Mouse (Mus musculus): ENCODE data around the gene Hbs1l. TPM values are rescaled to one million over a fixed set of nuclear protein-coding genes. Genes with fewer than 3 reads are reported as not detected.

Gene Hbs1l
- polyA plus RNA-seq, 1 experiment from 2014 or later: 117 TPM

DNA sequence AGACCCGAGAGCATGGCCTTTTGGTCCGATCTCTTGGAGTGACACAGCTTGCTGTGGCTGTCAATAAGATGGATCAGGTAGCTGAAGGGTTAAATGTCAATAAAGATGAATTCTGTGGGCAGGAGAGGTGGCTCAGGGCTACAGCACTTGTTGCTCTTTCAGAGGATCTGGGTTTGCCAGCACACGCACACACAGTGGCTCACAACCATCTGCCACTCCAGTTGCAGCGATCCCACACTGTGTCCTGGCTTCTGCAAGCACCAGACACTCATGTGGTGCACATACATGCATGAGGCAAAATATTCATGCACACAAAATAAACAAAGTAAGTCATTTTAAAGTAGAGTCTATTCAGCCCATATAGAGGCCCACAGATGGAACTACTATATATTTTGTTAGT is 51.6 kb downstream of the Hbs1l start:
- Histone ChIP-seq H3K9me3 (no peaks in the 10 kb centered on the region), H3K4me1 (replicated peaks) (no peaks in the 10 kb centered on the region), H3K9ac (replicated peaks) (no peak overlapping the region), H3K4me3 (replicated peaks) (no peak overlapping the region), H3K36me3 (peaks cover 63% of the 10 kb centered on the region), H3K27me3 (no peaks in the 10 kb centered on the region), H3K27ac (no peak overlapping the region), H3K4me2 (no peak overlapping the region)
- no peak for ATAC-seq (ENCODE audit: insufficient number of reproducible peaks, insufficient read depth, low FRiP score, low TSS enrichment, low read depth)
- 85% methylated on average over 4 of the region's 4 CpGs for WGBS

DNA sequence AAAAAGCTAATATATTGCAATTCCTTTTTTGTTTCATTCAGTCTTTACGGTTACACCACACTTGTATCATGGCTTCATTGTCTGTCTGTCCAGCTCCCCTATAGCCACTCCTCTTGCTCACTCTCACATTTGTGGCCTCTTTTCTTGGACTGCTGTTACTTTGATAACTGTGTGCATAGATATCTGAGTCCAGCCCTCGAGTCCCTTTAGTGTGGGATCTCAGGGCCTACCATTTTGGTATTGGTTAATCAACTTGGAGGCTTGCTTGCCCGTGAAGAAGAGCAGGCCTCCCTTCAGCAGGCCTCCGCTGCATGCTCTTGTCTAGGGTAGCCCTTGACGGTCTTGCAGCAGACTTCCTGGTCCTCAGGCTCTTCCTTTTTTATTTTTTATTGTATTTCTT is 53.7 kb downstream of the Hbs1l start:
- Histone ChIP-seq H3K27ac (no peak overlapping the region), H3K9me3 (no peaks in the 10 kb centered on the region), H3K4me2 (no peak overlapping the region), H3K27me3 (no peaks in the 10 kb centered on the region), H3K9ac (replicated peaks) (no peak overlapping the region), H3K4me1 (replicated peaks) (no peaks in the 10 kb centered on the region), H3K4me3 (replicated peaks) (no peak overlapping the region), H3K36me3 (peaks cover 72% of the 10 kb centered on the region)
- WGBS: 92% methylated on average over 5 of the region's 5 CpGs
- ATAC-seq (ENCODE audit: insufficient number of reproducible peaks, insufficient read depth, low FRiP score, low TSS enrichment, low read depth): no peak

DNA sequence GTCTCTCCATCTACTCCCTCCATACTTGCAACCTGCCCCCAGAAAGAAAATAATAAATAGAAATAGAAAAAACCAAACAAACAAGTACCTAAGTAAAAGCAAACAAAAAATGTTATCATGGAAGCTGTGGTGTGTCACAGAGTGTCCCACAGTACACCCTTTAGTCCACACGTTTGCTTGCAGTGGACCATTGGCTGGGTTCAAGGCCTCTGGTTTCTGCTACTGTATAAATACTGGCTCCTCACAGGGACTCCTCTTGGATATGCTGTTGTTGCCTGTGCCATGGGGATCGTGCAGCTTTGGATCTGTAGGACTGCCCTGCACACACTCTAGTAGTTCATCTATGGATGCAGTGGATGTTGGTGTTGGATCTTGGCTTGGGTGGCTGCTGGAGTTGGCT is 54.2 kb downstream of the Hbs1l start:
- Histone ChIP-seq H3K27ac (no peak overlapping the region), H3K9me3 (no peaks in the 10 kb centered on the region), H3K4me2 (no peak overlapping the region), H3K36me3 (peaks cover 75% of the 10 kb centered on the region), H3K27me3 (no peaks in the 10 kb centered on the region), H3K4me3 (replicated peaks) (no peak overlapping the region), H3K4me1 (replicated peaks) (no peaks in the 10 kb centered on the region), H3K9ac (replicated peaks) (no peak overlapping the region)
- 94% methylated on average over 2 of the region's 2 CpGs for WGBS
- no peak; the same call in 1 of the 2 replicates for ATAC-seq (ENCODE audit: insufficient number of reproducible peaks, insufficient read depth, low FRiP score, low TSS enrichment, low read depth)

DNA sequence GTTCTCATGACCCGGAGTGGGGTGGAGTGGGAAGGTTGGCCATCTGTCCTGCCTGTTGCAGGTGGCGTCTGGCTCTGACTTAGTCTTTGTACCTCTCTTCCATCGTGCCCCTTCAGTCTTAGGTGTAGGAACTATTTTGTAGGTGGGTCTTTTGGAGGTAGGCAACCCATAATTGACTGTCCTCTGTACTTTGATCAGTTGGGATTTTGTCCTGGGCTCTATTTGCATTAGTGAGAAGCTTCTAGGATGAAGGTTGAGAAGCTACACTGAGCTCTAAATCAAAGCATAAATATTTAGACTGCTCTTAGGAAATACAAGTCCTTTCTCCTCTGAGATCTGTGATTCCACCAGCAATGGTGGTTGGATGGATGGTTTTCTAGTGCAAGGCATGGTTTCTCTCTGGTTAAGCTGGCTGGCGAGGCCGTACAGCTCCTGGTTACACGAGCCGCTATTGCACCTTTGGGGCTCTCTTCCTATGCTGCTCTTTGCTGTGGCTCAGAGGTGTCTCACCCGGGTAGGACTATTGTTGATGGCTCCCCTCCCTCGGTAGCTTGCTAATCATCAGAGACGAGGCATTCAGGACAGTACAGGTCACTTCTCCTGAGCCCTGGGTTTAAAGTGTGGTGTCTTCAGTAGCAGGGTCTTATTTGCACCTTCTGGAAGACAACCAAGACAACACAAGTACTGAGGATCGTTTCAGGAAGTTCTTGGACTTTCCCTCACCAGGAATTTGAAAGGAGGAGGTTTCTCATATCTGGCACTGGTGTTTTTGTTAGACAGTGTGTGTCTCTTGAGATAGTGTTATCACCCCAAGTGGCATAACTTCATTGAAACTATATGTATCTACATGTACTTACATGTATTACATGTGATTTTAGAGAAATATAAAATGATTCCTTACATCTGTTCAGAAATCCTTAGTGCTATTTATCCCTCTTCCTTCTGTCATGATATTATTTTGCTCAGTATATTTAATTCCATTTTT is 55.0 kb downstream of the Hbs1l start:
- no peaks in the 10 kb centered on the region for H3K9me3 ChIP-seq

DNA sequence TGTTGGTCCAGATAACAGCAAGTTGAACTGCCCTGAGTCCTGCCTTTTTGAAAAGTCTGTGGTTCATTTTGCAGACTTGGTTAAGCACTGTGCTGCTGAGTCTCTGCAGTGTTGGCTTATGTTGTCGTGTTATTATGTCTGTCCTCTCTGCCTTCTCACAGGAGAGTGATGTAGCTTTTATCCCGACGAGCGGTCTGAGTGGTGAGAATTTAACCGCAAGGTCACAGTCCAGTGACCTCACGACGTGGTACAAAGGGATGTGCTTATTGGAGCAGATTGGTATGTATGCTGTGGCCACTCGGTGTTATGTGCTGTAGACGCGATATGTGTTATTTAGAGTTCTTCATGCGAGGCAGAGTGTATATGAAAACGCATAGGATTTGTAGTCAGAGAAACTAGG is 56.0 kb downstream of the Hbs1l start:
- Histone ChIP-seq H3K9me3 (no peaks in the 10 kb centered on the region), H3K27ac (no peak overlapping the region), H3K4me2 (no peak overlapping the region), H3K36me3 (peaks cover 76% of the 10 kb centered on the region), H3K4me1 (replicated peaks) (no peaks in the 10 kb centered on the region), H3K27me3 (no peaks in the 10 kb centered on the region), H3K9ac (replicated peaks) (no peak overlapping the region), H3K4me3 (replicated peaks) (no peak overlapping the region)
- 91% methylated on average over 12 of the region's 12 CpGs for WGBS
- ATAC-seq (ENCODE audit: insufficient number of reproducible peaks, insufficient read depth, low FRiP score, low TSS enrichment, low read depth): no peak

More for the DNA sequence above, 55.0 kb downstream of the Hbs1l start:
- Histone ChIP-seq H3K4me3 (replicated peaks) (no peak overlapping the region), H3K27ac (no peak overlapping the region), H3K27me3 (no peaks in the 10 kb centered on the region), H3K4me2 (no peak overlapping the region), H3K36me3 (peaks cover 74% of the 10 kb centered on the region), H3K4me1 (replicated peaks) (no peaks in the 10 kb centered on the region), H3K9ac (replicated peaks) (no peak overlapping the region)
- 93% methylated on average over 11 of the region's 11 CpGs for WGBS
- no peak for ATAC-seq (ENCODE audit: insufficient number of reproducible peaks, insufficient read depth, low FRiP score, low TSS enrichment, low read depth)

DNA sequence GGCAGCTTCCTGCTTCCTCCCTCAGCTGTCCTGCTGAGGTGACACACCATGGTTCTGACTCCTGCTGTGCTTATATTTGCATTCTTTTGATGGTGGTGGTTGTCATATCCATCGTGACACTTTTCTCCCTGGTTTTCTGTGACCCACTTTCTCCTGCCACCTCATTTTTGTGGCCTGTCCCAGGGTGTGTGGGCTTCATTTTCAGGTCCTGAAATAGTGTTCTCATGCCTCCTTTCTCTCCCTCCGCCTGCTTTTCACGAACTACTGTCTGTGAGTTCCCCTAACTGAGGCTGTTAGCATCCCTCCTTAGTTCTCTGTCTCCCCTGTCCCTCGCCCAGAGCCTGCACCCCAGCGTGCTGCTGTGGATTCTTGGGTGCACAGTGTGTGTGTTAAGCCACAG is 58.1 kb downstream of the Hbs1l start:
- 63% methylated on average over 5 of the region's 5 CpGs for WGBS
- peaks cover 76% of the 10 kb centered on the region for H3K36me3 ChIP-seq
- ATAC-seq (ENCODE audit: insufficient number of reproducible peaks, insufficient read depth, low FRiP score, low TSS enrichment, low read depth): no peak

DNA sequence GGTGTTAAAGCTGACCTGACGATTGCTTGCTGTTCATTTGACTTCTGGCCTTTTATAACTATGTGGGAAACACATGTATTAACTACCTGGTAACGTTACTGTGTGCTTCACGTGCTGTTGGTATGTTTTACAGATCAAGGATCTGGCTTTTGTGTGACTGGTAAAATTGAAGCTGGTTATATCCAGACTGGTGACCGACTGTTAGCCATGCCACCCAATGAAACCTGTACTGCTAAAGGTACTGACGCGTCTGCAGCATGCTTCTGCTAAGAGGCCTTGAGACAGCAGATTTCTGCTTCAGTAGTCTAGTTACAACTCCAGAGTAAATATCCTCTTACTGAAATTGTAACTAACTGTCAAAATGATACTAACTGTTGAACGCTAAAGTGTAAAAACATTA is 58.7 kb downstream of the Hbs1l start:
- Histone ChIP-seq H3K36me3 (peaks cover 79% of the 10 kb centered on the region), H3K27ac (no peak overlapping the region), H3K4me2 (no peak overlapping the region), H3K4me1 (replicated peaks) (no peaks in the 10 kb centered on the region), H3K4me3 (replicated peaks) (no peak overlapping the region), H3K9ac (replicated peaks) (no peak overlapping the region), H3K27me3 (no peaks in the 10 kb centered on the region), H3K9me3 (no peaks in the 10 kb centered on the region)
- ATAC-seq (ENCODE audit: insufficient number of reproducible peaks, insufficient read depth, low FRiP score, low TSS enrichment, low read depth): no peak
- WGBS: 88% methylated on average over 7 of the region's 7 CpGs

More for the DNA sequence above, 58.1 kb downstream of the Hbs1l start:
- Histone ChIP-seq H3K9ac (replicated peaks) (no peak overlapping the region), H3K4me2 (no peak overlapping the region), H3K27me3 (no peaks in the 10 kb centered on the region), H3K27ac (no peak overlapping the region), H3K4me1 (replicated peaks) (no peaks in the 10 kb centered on the region), H3K9me3 (no peaks in the 10 kb centered on the region), H3K4me3 (replicated peaks) (no peak overlapping the region)

DNA sequence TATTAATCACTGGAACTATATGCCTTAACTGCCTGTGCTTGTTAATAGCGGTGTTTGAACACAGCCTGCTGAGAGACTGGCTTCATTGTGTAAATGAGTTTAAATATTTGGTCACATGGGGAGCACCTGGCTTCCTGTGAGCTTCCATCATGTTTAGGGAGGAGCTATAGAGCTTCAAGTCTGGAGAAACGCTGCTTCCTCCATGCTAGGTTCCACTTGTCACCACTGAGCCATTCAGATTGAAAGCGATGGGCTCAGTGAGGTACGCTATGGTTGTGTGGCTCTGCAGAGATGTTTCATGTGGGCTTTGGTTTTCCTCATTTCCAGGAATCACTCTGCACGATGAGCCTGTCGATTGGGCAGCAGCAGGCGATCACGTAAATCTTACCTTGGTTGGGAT is 62.2 kb downstream of the Hbs1l start:
- H3K9me3 ChIP-seq: no peaks in the 10 kb centered on the region
- WGBS: 92% methylated on average over 8 of the region's 8 CpGs
- H3K9ac ChIP-seq (replicated peaks): no peak overlapping the region
- peaks cover 79% of the 10 kb centered on the region for H3K36me3 ChIP-seq
- H3K4me2 ChIP-seq: no peak overlapping the region
- H3K4me1 ChIP-seq (replicated peaks): no peaks in the 10 kb centered on the region
- no peak overlapping the region for H3K4me3 ChIP-seq (replicated peaks)
- H3K27ac ChIP-seq: no peak overlapping the region
- no peak for ATAC-seq (ENCODE audit: insufficient number of reproducible peaks, insufficient read depth, low FRiP score, low TSS enrichment, low read depth)
- no peaks in the 10 kb centered on the region for H3K27me3 ChIP-seq

DNA sequence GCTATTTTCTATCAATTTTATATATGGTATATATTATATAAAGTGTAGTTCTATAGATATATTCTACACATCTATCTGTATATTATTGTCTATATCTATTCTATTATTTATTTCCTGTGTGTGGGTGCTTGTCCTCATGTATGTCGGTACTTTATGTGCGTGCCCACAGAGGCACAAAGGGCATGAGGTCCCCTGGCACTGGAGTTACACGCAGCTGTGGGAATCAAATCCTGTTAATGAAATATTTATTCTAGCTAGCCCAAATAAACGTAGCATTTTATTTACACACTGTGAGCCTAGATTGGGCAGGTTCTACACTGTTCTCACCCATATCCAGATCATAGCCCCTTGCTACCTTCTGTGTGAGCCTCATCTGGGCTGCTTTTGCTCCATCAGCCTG is 63.3 kb downstream of the Hbs1l start:
- 97% methylated on average over 4 of the region's 4 CpGs for WGBS
- Histone ChIP-seq H3K27me3 (no peaks in the 10 kb centered on the region), H3K9me3 (no peaks in the 10 kb centered on the region), H3K4me1 (replicated peaks) (no peaks in the 10 kb centered on the region), H3K27ac (no peak overlapping the region), H3K9ac (replicated peaks) (no peak overlapping the region), H3K4me3 (replicated peaks) (no peak overlapping the region), H3K36me3 (peaks cover 78% of the 10 kb centered on the region), H3K4me2 (no peak overlapping the region)
- no peak for ATAC-seq (ENCODE audit: insufficient number of reproducible peaks, insufficient read depth, low FRiP score, low TSS enrichment, low read depth)

DNA sequence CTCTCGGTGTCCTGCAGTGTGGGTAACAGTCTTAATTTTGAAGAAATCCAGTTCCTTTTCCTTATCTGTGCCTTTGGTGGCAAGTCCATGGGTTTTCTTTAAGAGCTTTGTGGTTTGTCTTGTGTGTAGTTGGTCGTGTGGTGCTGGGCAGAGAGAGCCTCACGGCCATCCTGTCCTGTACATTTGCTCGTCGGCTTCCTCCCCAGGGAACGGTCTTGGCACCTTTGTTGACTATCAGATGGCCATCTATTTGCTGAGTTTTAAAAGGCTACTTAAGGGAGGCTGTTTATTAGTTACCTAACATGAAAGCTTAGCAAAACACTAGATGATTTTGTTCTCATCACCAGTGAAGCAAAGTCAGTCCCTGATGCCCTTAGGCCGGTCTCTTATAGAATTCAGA is 66.1 kb downstream of the Hbs1l start:
- WGBS: 76% methylated on average over 7 of the region's 7 CpGs
- H3K4me3 ChIP-seq (replicated peaks): no peak overlapping the region
- ATAC-seq (ENCODE audit: insufficient number of reproducible peaks, insufficient read depth, low FRiP score, low TSS enrichment, low read depth): no peak

DNA sequence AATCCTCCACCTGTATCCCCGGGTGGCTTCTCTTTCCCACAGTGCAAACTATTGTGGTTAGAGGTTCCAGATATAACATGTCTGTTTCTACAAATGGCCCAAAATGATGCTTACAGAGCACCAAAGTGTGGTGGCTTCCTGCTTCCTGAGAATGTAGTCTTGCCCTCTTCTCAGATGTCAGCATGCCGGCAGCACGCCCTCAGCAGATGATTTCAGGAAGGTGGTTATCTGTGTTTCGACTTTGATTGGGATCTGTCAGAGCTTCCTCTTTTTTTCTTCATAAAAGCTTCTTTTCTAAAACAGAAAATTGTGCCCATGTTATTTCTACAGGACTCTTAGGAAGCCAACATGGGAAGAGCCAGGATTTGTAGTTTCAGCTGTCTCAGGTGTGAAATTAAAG is 67.5 kb downstream of the Hbs1l start:
- 94% methylated on average over 4 of the region's 4 CpGs for WGBS
- no peak overlapping the region for H3K9ac ChIP-seq (replicated peaks)
- no peak overlapping the region for H3K4me2 ChIP-seq
- H3K4me3 ChIP-seq (replicated peaks): no peak overlapping the region
- no peaks in the 10 kb centered on the region for H3K27me3 ChIP-seq
- H3K27ac ChIP-seq: no peak overlapping the region
- H3K9me3 ChIP-seq: no peaks in the 10 kb centered on the region
- no peaks in the 10 kb centered on the region for H3K4me1 ChIP-seq (replicated peaks)
- H3K36me3 ChIP-seq: peaks cover 85% of the 10 kb centered on the region
- ATAC-seq (ENCODE audit: insufficient number of reproducible peaks, insufficient read depth, low FRiP score, low TSS enrichment, low read depth): no peak

More for the DNA sequence above, 66.1 kb downstream of the Hbs1l start:
- no peak overlapping the region for H3K9ac ChIP-seq (replicated peaks)
- H3K27me3 ChIP-seq: no peaks in the 10 kb centered on the region
- no peak overlapping the region for H3K27ac ChIP-seq
- H3K36me3 ChIP-seq: peaks cover 79% of the 10 kb centered on the region
- no peaks in the 10 kb centered on the region for H3K9me3 ChIP-seq
- no peak overlapping the region for H3K4me2 ChIP-seq
- H3K4me1 ChIP-seq (replicated peaks): no peaks in the 10 kb centered on the region

DNA sequence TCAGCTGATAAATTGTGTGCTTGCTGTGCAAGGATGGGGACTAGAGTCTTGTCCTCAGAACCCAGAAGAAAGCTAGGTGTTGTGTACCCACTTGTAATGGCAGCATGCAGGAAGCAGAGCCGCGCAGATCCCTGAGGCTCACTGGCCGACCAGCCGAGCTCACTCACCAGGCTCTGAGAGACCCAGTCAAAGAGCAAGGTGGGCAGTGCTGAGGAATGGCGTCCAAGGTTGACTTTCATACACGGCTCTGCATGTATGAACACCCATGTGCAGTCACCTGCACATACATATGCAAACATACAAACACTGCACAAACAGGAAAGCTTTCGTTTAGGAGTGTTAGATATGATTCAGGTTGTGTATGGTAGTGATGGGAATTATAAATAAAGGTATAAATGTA is 69.2 kb downstream of the Hbs1l start:
- 98% methylated on average over 7 of the region's 7 CpGs for WGBS
- no peak overlapping the region for H3K27ac ChIP-seq
- no peak overlapping the region for H3K9ac ChIP-seq (replicated peaks)
- no peaks in the 10 kb centered on the region for H3K9me3 ChIP-seq
- no peaks in the 10 kb centered on the region for H3K27me3 ChIP-seq
- H3K4me3 ChIP-seq (replicated peaks): no peak overlapping the region
- ATAC-seq (ENCODE audit: insufficient number of reproducible peaks, insufficient read depth, low FRiP score, low TSS enrichment, low read depth): no peak
- peaks cover 87% of the 10 kb centered on the region for H3K36me3 ChIP-seq
- no peaks in the 10 kb centered on the region for H3K4me1 ChIP-seq (replicated peaks)
- no peak overlapping the region for H3K4me2 ChIP-seq

Data from limb, embryonic 12.5 days (tissue).